Mouse (Mus musculus) intestine, embryonic 15.5 days (tissue): ENCODE measurements around the gene Rnase11. TPM values are rescaled to one million over a fixed set of nuclear protein-coding genes. Genes with fewer than 3 reads are reported as not detected.
"Not testable (repeated sequence)": the region's sequence is repeated elsewhere in the genome, so short reads cannot be mapped to it uniquely, and the experiment has no call there.

Experiments used
- ATAC-seq: fragments of 200-750 bp; cut with Nextera tagmentation; 2 replicates; pipeline ENCODE4 v1.8.0; 2017; ENCODE audit warnings: moderate TSS enrichment, moderate library complexity
- H3K27ac ChIP-seq: fragments of 300-500 bp; sonication (generic); 2 replicates; pipeline ENCODE4 v1.5.1; 2015; ENCODE audit warnings: mild to moderate bottlenecking, inconsistent platforms
- H3K27me3 ChIP-seq: fragments of 300-500 bp; sonication (generic); replicated peaks from 2 replicates; pipeline ENCODE4 v1.6.1; 2015; ENCODE audit warnings: inconsistent platforms
- H3K36me3 ChIP-seq: fragments of 300-500 bp; sonication (generic); 2 replicates; pipeline ENCODE4 v1.6.1; 2015; ENCODE audit warnings: inconsistent platforms
- H3K4me1 ChIP-seq: fragments of 300-500 bp; sonication (generic); replicated peaks from 2 replicates; pipeline ENCODE4 v1.6.1; 2015; ENCODE audit warnings: inconsistent platforms
- H3K4me2 ChIP-seq: fragments of 300-500 bp; sonication (generic); replicated peaks from 2 replicates; pipeline ENCODE4 v1.6.1; 2015; ENCODE audit warnings: mild to moderate bottlenecking, inconsistent platforms
- H3K4me3 ChIP-seq: fragments of 300-500 bp; sonication (generic); replicated peaks from 2 replicates; pipeline ENCODE4 v1.5.1; 2015; ENCODE audit warnings: inconsistent platforms
- H3K9ac ChIP-seq: fragments of 300-500 bp; sonication (generic); 2 replicates; pipeline ENCODE4 v1.6.1; 2015; ENCODE audit warnings: inconsistent platforms
- H3K9me3 ChIP-seq: fragments of 300-500 bp; sonication (generic); 2 replicates; pipeline ENCODE4 v1.6.1; 2016; ENCODE audit warnings: inconsistent platforms
- WGBS: fragments of 180-500 bp; shearing (Covaris S2); methylation state at CpG from one replicate; pipeline ENCODE4 v1.1.7; 2015; 5-methylcytosine and 5-hydroxymethylcytosine counted together
- polyA plus RNA-seq: library from polyadenylated mRNA; unstranded; fragments of >200 nt; fragmentation: Nextera tagmentation; extraction: Ambion mirVana; gene quantifications from 2 replicates; pipeline ENCODE4 v1.2.1, GENCODE M21; 2015

The Rnase11 gene
- polyA plus RNA-seq, 1 experiment from 2014 or later, result not detected

- ATAC-seq, result peak; percentile 81
- Histone ChIP-seq H3K4me3 (no peak overlapping the region), H3K27me3 (no peaks in the 10 kb centered on the region), H3K9ac (no peak overlapping the region), H3K36me3 (no peaks in the 10 kb centered on the region), H3K4me2 (no peak overlapping the region), H3K27ac (no peak overlapping the region), H3K4me1 (no peaks in the 10 kb centered on the region), H3K9me3 (no peaks in the 10 kb centered on the region)
- 32% methylated on average over 5 of the region's 5 CpGs for WGBS
Measured at GRCm38 (mm10) chr14:51026391-51027133, 23.4 kb downstream of the Rnase11 start.

- Histone ChIP-seq H3K4me2 (no peak overlapping the region), H3K27ac (no peak overlapping the region), H3K4me1 (no peaks in the 10 kb centered on the region), H3K27me3 (no peaks in the 10 kb centered on the region), H3K36me3 (no peaks in the 10 kb centered on the region), H3K9me3 (no peaks in the 10 kb centered on the region), H3K9ac (no peak overlapping the region), H3K4me3 (no peak overlapping the region)
- no peak for ATAC-seq
- WGBS, result 77% methylated on average over 1 of the region's 1 CpGs
Measured at GRCm38 (mm10) chr14:51024820-51025219, 25.1 kb downstream of the Rnase11 start.

GRCm38 (mm10) chr14:51023457-51023856 lies 26.5 kb downstream of the Rnase11 start:
- H3K4me1 ChIP-seq, result no peaks in the 10 kb centered on the region
- no peak for ATAC-seq
- H3K27ac ChIP-seq, result no peak overlapping the region
- 69% methylated on average over 4 of the region's 4 CpGs for WGBS
- H3K36me3 ChIP-seq, result no peaks in the 10 kb centered on the region
- no peak overlapping the region for H3K9ac ChIP-seq
- no peak overlapping the region for H3K4me3 ChIP-seq
- H3K9me3 ChIP-seq, result no peaks in the 10 kb centered on the region
- no peak overlapping the region for H3K4me2 ChIP-seq
- H3K27me3 ChIP-seq, result no peaks in the 10 kb centered on the region

GRCm38 (mm10) chr14:51017256-51017655 lies 32.7 kb downstream of the Rnase11 start:
- no peak for ATAC-seq
- 61% methylated on average over 3 of the region's 3 CpGs for WGBS
- no peak overlapping the region for H3K9ac ChIP-seq

GRCm38 (mm10) chr14:51015780-51016179 lies 34.2 kb downstream of the Rnase11 start:
- Histone ChIP-seq H3K9me3 (no peaks in the 10 kb centered on the region), H3K4me1 (no peaks in the 10 kb centered on the region), H3K36me3 (no peaks in the 10 kb centered on the region), H3K4me2 (no peak overlapping the region), H3K9ac (no peak overlapping the region), H3K27me3 (no peaks in the 10 kb centered on the region), H3K4me3 (no peak overlapping the region), H3K27ac (no peak overlapping the region)
- no peak for ATAC-seq

More at GRCm38 (mm10) chr14:51017256-51017655, 32.7 kb downstream of the Rnase11 start:
- no peaks in the 10 kb centered on the region for H3K9me3 ChIP-seq
- no peaks in the 10 kb centered on the region for H3K27me3 ChIP-seq
- H3K36me3 ChIP-seq, result no peaks in the 10 kb centered on the region
- no peak overlapping the region for H3K27ac ChIP-seq
- no peak overlapping the region for H3K4me2 ChIP-seq
- H3K4me1 ChIP-seq, result no peaks in the 10 kb centered on the region
- H3K4me3 ChIP-seq, result no peak overlapping the region

GRCm38 (mm10) chr14:51014724-51015123 lies 35.2 kb downstream of the Rnase11 start:
- H3K27me3 ChIP-seq, H3K9me3 ChIP-seq, H3K4me1 ChIP-seq, ATAC-seq, H3K36me3 ChIP-seq, H3K27ac ChIP-seq, H3K4me2 ChIP-seq, H3K9ac ChIP-seq, H3K4me3 ChIP-seq: not testable (repeated sequence)
- 76% methylated on average over 3 of the region's 3 CpGs for WGBS

- Histone ChIP-seq H3K9ac (no peak overlapping the region), H3K27ac (peak overlapping the region; percentile 85), H3K27me3 (no peaks in the 10 kb centered on the region), H3K4me3 (no peak overlapping the region), H3K9me3 (no peaks in the 10 kb centered on the region), H3K4me2 (no peak overlapping the region), H3K4me1 (0 out of 2 replicates have a peak, but pooled peaks cover 3% of the 10 kb centered on the region), H3K36me3 (no peaks in the 10 kb centered on the region)
- no peak for ATAC-seq
- WGBS, result 88% methylated on average over 6 of the region's 6 CpGs
Measured at GRCm38 (mm10) chr14:51009572-51009971, 40.4 kb downstream of the Rnase11 start.

- no peaks in the 10 kb centered on the region for H3K9me3 ChIP-seq
- no peaks in the 10 kb centered on the region for H3K27me3 ChIP-seq
- no peak overlapping the region for H3K4me3 ChIP-seq
- no peaks in the 10 kb centered on the region for H3K36me3 ChIP-seq
- 0 out of 2 replicates have a peak, but pooled peaks cover 3% of the 10 kb centered on the region for H3K4me1 ChIP-seq
- no peak overlapping the region for H3K4me2 ChIP-seq
- WGBS, result 75% methylated on average over 4 of the region's 4 CpGs
- peak overlapping the region; percentile 85 for H3K27ac ChIP-seq
- H3K9ac ChIP-seq, result no peak overlapping the region
- ATAC-seq, result no peak
Measured at GRCm38 (mm10) chr14:51008781-51009180, 41.2 kb downstream of the Rnase11 start.

- H3K4me2 ChIP-seq, result no peak overlapping the region; the same call in 1 of the 2 replicates
- 0 out of 2 replicates have a peak, but pooled peaks cover 3% of the 10 kb centered on the region for H3K4me1 ChIP-seq
- ATAC-seq, result peak; percentile 87
- no peak overlapping the region for H3K9ac ChIP-seq
- no peaks in the 10 kb centered on the region for H3K36me3 ChIP-seq
- peak overlapping the region; percentile 85 for H3K27ac ChIP-seq
- no peak overlapping the region for H3K4me3 ChIP-seq
- no peaks in the 10 kb centered on the region for H3K27me3 ChIP-seq
- WGBS, result 48% methylated on average over 13 of the region's 13 CpGs
- H3K9me3 ChIP-seq, result no peaks in the 10 kb centered on the region
Measured at GRCm38 (mm10) chr14:51007914-51008713, 41.8 kb downstream of the Rnase11 start.

GRCm38 (mm10) chr14:51007152-51007801 lies 42.7 kb downstream of the Rnase11 start, which contains the start of gene Rnase10:
Gene Rnase10 (plus strand): TSS chr14:51007751.
- Histone ChIP-seq H3K4me1 (0 out of 2 replicates have a peak, but pooled peaks cover 3% of the 10 kb centered on the region), H3K27ac (peak within 1 kb of the TSS; percentile 85), H3K4me3 (no peak within 1 kb of the TSS), H3K9me3 (no peaks in the 10 kb centered on the region), H3K36me3 (no peaks in the 10 kb centered on the region), H3K4me2 (no peak within 1 kb of the TSS; the same call in 1 of the 2 replicates), H3K9ac (no peak within 1 kb of the TSS), H3K27me3 (no peaks in the 10 kb centered on the region)
- 74% methylated on average over 8 of the region's 8 CpGs for WGBS
- 0 out of 2 replicates have a peak, but pooled peaks have one; percentile 10 for ATAC-seq
